Mouse (Mus musculus) megakaryocyte, embryonic 14.5 days (primary cell): Measurements from ENCODE around the gene Dph2.

Source experiments
- FLI1 ChIP-seq: IDR thresholded peaks from 2 replicates; pipeline ENCODE4 v1.6.1; 2012; ENCODE audit warnings: low read length, inconsistent platforms, mixed read lengths
- GATA1 ChIP-seq: IDR thresholded peaks from 3 replicates; pipeline ENCODE4 v1.6.1; 2012; ENCODE audit warnings: mixed read lengths, low read length, inconsistent platforms, borderline replicate concordance

- TF ChIP-seq GATA1 (no peak), FLI1 (no peak)
Measured at GRCm38 (mm10) chr4:117890031-117890430, 1.8 kb downstream of the Dph2 start.
